Mouse (Mus musculus) limb, embryonic 14.5 days (tissue): Measurements from ENCODE around the gene Eipr1. TPM values are rescaled to one million over a fixed set of nuclear protein-coding genes. Genes with fewer than 3 reads are reported as not detected.
A peak's percentile ranks its signal among the peaks of the same experiment; 100 is the strongest.

Experiments used
- ATAC-seq: fragments of 200-750 bp; cut with Nextera tagmentation; 2 replicates; pipeline ENCODE4 v1.8.0; 2017; ENCODE audit warnings: low read depth, moderate number of reproducible peaks, moderate TSS enrichment; ENCODE audit not compliant: low FRiP score
- DNase-seq: peaks from one replicate; pipeline ENCODE4 v3.0.0-alpha.2; 2015; ENCODE audit warnings: low spot score
- H3K27ac ChIP-seq: fragments of 300-500 bp; sonication (generic); replicated peaks from 2 replicates; pipeline ENCODE4 v1.5.1; 2014; ENCODE audit warnings: low read depth, mild to moderate bottlenecking, low read length, moderate library complexity, mixed read lengths
- H3K27me3 ChIP-seq: fragments of 300-500 bp; sonication (generic); 2 replicates; pipeline ENCODE4 v1.6.1; 2014; ENCODE audit warnings: low read length, mixed read lengths; ENCODE audit not compliant: control insufficient read depth, insufficient read depth
- H3K36me3 ChIP-seq: fragments of 300-500 bp; sonication (generic); 2 replicates; pipeline ENCODE4 v1.6.1; 2014; ENCODE audit warnings: mild to moderate bottlenecking, low read length, moderate library complexity, mixed read lengths; ENCODE audit not compliant: control insufficient read depth, insufficient read depth
- H3K4me1 ChIP-seq: fragments of 300-500 bp; sonication (generic); 2 replicates; pipeline ENCODE4 v1.6.1; 2014; ENCODE audit warnings: antibody characterized with exemption, low read length, mixed read lengths; ENCODE audit not compliant: control insufficient read depth, insufficient read depth
- H3K4me2 ChIP-seq: fragments of 300-500 bp; sonication (generic); replicated peaks from 2 replicates; pipeline ENCODE4 v1.6.1; 2014; ENCODE audit warnings: low read depth, mild to moderate bottlenecking, low read length, moderate library complexity; ENCODE audit not compliant: severe bottlenecking
- H3K4me3 ChIP-seq: fragments of 300-500 bp; sonication (generic); replicated peaks from 2 replicates; pipeline ENCODE4 v1.5.1; 2014; ENCODE audit warnings: low read length
- H3K9ac ChIP-seq: fragments of 300-500 bp; sonication (generic); 2 replicates; pipeline ENCODE4 v1.6.1; 2014; ENCODE audit warnings: mild to moderate bottlenecking, low read depth, low read length, moderate library complexity; ENCODE audit not compliant: severe bottlenecking
- H3K9me3 ChIP-seq: fragments of 300-500 bp; sonication (generic); 2 replicates; pipeline ENCODE4 v1.6.1; 2016; ENCODE audit warnings: low read length; ENCODE audit not compliant: control insufficient read depth
- POLR2A ChIP-seq: fragments of 200-500 bp; IDR thresholded peaks from 2 replicates; pipeline ENCODE4 v1.8.0; 2012; ENCODE audit warnings: inconsistent platforms, mild to moderate bottlenecking, moderate library complexity, borderline replicate concordance; ENCODE audit not compliant: insufficient read depth, insufficient read length; ENCODE audit errors: extremely low read depth
- WGBS: fragments of 180-500 bp; shearing (Covaris S2); extraction: QIAGEN DNeasy Blood & Tissue Kit; methylation state at CpG from one replicate; pipeline ENCODE4 v1.1.7; 2014; 5-methylcytosine and 5-hydroxymethylcytosine counted together
- polyA plus RNA-seq, 2 experiments: library from polyadenylated mRNA; depleted of rRNA in 1 of 2; stranded (reverse) in 1 of 2; unstranded in 1 of 2; fragments of >200 nt; fragmentation: Nextera tagmentation in 1 of 2; extraction: Ambion mirVana in 1 of 2; gene quantifications; 2 replicates each; pipeline versions ENCODE4 v1.2.1 to v1.2.3; 2012 to 2014

Gene Eipr1
- polyA plus RNA-seq, 2 experiments: 18.8 to 31.2 TPM

DNA sequence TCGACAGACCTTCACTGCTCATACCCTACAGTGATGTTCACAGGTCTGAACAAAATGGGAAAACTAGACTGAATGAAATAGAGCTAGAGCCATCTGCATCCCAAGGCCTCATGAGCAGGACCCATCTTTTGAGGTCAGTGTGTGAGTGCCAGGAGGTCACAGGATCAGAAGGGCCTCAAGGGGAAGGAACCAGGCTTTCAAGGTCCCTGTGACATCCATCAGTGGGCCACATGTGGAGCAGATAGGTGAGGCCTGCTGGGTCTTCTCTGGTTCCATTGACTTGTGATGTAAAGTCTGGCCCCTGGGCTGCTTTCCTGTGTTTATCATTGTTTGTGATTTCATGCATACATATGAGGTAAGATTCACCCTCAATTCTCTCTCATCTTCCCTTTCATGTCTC is 154.4 kb downstream of the Eipr1 start:
- Histone ChIP-seq H3K4me1 (peaks cover 10% of the 10 kb centered on the region; the same call in 1 of the 2 replicates), H3K36me3 (no peaks in the 10 kb centered on the region), H3K4me3 (no peak overlapping the region), H3K27ac (no peak overlapping the region), H3K27me3 (no peaks in the 10 kb centered on the region), H3K9me3 (no peaks in the 10 kb centered on the region), H3K4me2 (no peak overlapping the region), H3K9ac (no peak overlapping the region)
- TF ChIP-seq POLR2A: no peak
- no peak for DNase-seq
- WGBS: 83% methylated on average over 1 of the region's 1 CpGs
- no peak for ATAC-seq

DNA sequence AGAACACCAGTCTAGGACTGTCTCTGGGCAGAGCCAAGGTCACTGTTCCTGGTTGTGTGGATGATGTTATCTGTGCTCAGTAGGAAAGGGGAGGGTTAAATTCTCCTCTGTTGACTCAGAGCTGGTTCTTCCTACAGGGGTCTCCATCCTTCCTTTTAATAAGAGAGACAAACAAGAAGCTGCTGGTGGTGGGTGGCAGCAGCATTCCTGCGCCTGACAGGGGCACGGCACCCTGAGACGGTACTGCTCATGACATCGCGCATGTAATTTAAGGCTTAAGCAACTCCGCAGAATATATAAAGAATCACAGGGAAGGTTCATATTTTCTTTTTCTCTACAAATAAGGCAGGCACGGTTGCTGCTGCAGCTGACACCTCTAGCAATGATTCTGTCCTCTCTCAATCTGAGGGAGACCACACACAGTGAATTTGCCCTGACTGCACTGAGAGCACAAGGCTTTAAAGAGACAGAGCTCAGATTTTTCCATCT is 155.2 kb downstream of the Eipr1 start:
- no peaks in the 10 kb centered on the region for H3K36me3 ChIP-seq
- H3K4me3 ChIP-seq: no peak overlapping the region
- no peaks in the 10 kb centered on the region for H3K27me3 ChIP-seq
- no peak overlapping the region for H3K4me2 ChIP-seq
- no peak overlapping the region for H3K27ac ChIP-seq
- ATAC-seq (no peak), DNase-seq (peak; percentile 28)
- no peaks in the 10 kb centered on the region for H3K9me3 ChIP-seq
- H3K4me1 ChIP-seq: peaks cover 10% of the 10 kb centered on the region; the same call in 1 of the 2 replicates
- no peak overlapping the region for H3K9ac ChIP-seq
- TF ChIP-seq POLR2A: no peak
- 25% methylated on average over 7 of the region's 7 CpGs for whole genome bisulfite sequencing

DNA sequence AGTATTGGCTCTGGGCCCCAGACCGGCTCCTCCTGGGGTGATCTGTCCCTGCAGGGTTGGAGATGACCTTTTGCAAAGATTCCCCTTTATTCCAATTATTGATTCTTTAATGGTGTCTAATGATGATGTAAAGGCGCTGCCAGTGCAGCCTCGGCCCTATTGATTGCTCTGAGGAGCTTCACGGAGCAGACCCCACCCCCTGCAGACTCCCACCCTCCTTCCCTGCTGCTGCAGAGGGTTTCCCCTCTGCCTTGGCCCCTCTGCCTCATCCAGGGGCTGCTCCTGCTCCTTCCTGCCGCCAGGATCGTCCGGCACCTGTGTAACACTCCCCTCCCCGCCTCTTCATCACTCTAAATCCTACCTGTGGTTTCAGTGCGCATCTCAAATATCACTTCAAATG is 156.2 kb downstream of the Eipr1 start:
- DNase-seq (no peak), ATAC-seq (no peak)
- H3K9me3 ChIP-seq: no peaks in the 10 kb centered on the region
- H3K9ac ChIP-seq: no peak overlapping the region
- H3K27ac ChIP-seq: no peak overlapping the region
- H3K4me3 ChIP-seq: no peak overlapping the region
- peaks cover 10% of the 10 kb centered on the region; the same call in 1 of the 2 replicates for H3K4me1 ChIP-seq
- 28% methylated on average over 9 of the region's 9 CpGs for WGBS
- no peaks in the 10 kb centered on the region for H3K27me3 ChIP-seq
- H3K4me2 ChIP-seq: no peak overlapping the region
- no peak for TF ChIP-seq POLR2A
- no peaks in the 10 kb centered on the region for H3K36me3 ChIP-seq

DNA sequence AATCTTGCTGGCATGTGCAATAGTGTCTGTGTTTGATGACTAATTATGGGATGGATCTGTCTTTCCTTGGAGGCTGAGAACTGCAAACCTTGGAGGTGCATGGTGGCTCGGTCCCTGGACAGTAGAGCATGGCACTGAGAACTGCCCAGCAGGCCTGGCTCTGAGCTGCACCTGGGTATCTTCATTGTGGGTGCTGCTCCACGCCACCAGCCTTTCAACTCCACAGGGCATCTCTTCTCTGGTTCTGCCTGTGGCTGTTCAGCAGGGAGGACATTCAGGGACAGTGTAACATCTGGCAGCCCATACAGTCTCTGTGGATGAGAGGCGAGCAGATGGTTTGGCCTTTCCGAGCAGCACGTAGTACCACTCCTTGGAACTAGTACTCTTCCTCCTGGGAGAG is 158.2 kb downstream of the Eipr1 start:
- WGBS: 81% methylated on average over 5 of the region's 5 CpGs
- Histone ChIP-seq H3K27ac (no peak overlapping the region), H3K4me3 (no peak overlapping the region), H3K9me3 (no peaks in the 10 kb centered on the region), H3K36me3 (no peaks in the 10 kb centered on the region), H3K4me2 (no peak overlapping the region), H3K4me1 (peaks cover 10% of the 10 kb centered on the region; the same call in 1 of the 2 replicates), H3K27me3 (no peaks in the 10 kb centered on the region), H3K9ac (no peak overlapping the region)
- DNase-seq (no peak), ATAC-seq (no peak)
- no peak for TF ChIP-seq POLR2A

DNA sequence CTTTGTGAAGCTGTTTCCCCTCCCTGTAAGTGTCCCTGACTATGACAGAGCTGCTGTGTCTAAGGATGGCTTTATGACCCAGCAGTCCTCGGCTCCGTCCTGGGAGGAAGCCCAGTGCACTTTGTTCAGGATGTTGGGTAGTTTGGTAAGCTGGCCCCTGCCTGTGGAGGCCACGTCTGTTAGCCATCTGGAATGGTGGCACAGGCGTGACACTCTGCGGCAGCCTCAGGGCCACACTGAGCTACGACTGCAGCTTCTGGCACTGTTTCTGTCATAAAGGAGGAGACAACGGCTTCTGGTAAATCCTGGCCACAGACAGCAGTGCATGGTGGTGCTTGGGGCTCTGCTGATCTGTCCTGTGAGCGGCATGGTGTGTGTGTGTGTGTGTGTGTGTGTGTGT is 159.0 kb downstream of the Eipr1 start:
- TF ChIP-seq POLR2A: no peak
- H3K27me3 ChIP-seq: no peaks in the 10 kb centered on the region
- peaks cover 10% of the 10 kb centered on the region; the same call in 1 of the 2 replicates for H3K4me1 ChIP-seq
- H3K36me3 ChIP-seq: no peaks in the 10 kb centered on the region
- no peak for DNase-seq
- H3K4me3 ChIP-seq: no peak overlapping the region
- H3K9me3 ChIP-seq: no peaks in the 10 kb centered on the region
- no peak overlapping the region for H3K4me2 ChIP-seq
- no peak overlapping the region for H3K9ac ChIP-seq
- H3K27ac ChIP-seq: no peak overlapping the region
- WGBS: 27% methylated on average over 8 of the region's 8 CpGs
- ATAC-seq: no peak
